Mouse (Mus musculus): ENCODE results near the gene Tgfb2.

Gene Tgfb2

GRCm38 (mm10) chr1:186656201-186656600 lies 49.6 kb downstream of the Tgfb2 start:
- no peak for DNase-seq (ENCODE audit: low read depth, low spot score)

GRCm38 (mm10) chr1:186655096-186655495 lies 50.7 kb downstream of the Tgfb2 start:
- no peak for DNase-seq (ENCODE audit: low read depth, low spot score)

- no peak for DNase-seq (ENCODE audit: low read depth, low spot score)
These were observed 53.6 kb downstream of the Tgfb2 start for GRCm38 (mm10) chr1:186652208-186652607.

- no peak for DNase-seq (ENCODE audit: low read depth, low spot score)
These were observed 55.8 kb downstream of the Tgfb2 start for GRCm38 (mm10) chr1:186650011-186650410.

- DNase-seq (ENCODE audit: low read depth, low spot score), result no peak
These were observed 68.2 kb downstream of the Tgfb2 start for GRCm38 (mm10) chr1:186637304-186638213.

GRCm38 (mm10) chr1:186635045-186635444 lies 70.7 kb downstream of the Tgfb2 start:
- DNase-seq (ENCODE audit: low read depth, low spot score), result no peak

GRCm38 (mm10) chr1:186631457-186631856 lies 74.3 kb downstream of the Tgfb2 start:
- no peak for DNase-seq (ENCODE audit: low read depth, low spot score)

GRCm38 (mm10) chr1:186630971-186631370 lies 74.8 kb downstream of the Tgfb2 start:
- DNase-seq (ENCODE audit: low read depth, low spot score), result no peak

GRCm38 (mm10) chr1:186627451-186627995 lies 78.3 kb downstream of the Tgfb2 start:
- DNase-seq (ENCODE audit: low read depth, low spot score), result no peak

GRCm38 (mm10) chr1:186624474-186624873 lies 81.3 kb downstream of the Tgfb2 start:
- DNase-seq (ENCODE audit: low read depth, low spot score), result no peak

GRCm38 (mm10) chr1:186621812-186622211 lies 84.0 kb downstream of the Tgfb2 start:
- DNase-seq (ENCODE audit: low read depth, low spot score), result no peak

GRCm38 (mm10) chr1:186618285-186618684 lies 87.5 kb downstream of the Tgfb2 start:
- no peak for DNase-seq (ENCODE audit: low read depth, low spot score)

GRCm38 (mm10) chr1:186611371-186611770 lies 94.4 kb downstream of the Tgfb2 start:
- DNase-seq (ENCODE audit: low read depth, low spot score), result no peak

- DNase-seq (ENCODE audit: low read depth, low spot score), result no peak
These were observed 95.3 kb downstream of the Tgfb2 start for GRCm38 (mm10) chr1:186610481-186610880.

GRCm38 (mm10) chr1:186609793-186610233 lies 96.0 kb downstream of the Tgfb2 start:
- no peak for DNase-seq (ENCODE audit: low read depth, low spot score)

- DNase-seq (ENCODE audit: low read depth, low spot score), result no peak
These were observed 97.7 kb downstream of the Tgfb2 start for GRCm38 (mm10) chr1:186608116-186608515.

- no peak for DNase-seq (ENCODE audit: low read depth, low spot score)
These were observed 100.2 kb downstream of the Tgfb2 start for GRCm38 (mm10) chr1:186605635-186606034.

GRCm38 (mm10) chr1:186604124-186604523 lies 101.7 kb downstream of the Tgfb2 start:
- DNase-seq (ENCODE audit: low read depth, low spot score), result no peak

GRCm38 (mm10) chr1:186588226-186588625 lies 117.6 kb downstream of the Tgfb2 start:
- DNase-seq (ENCODE audit: low read depth, low spot score), result no peak

- no peak for DNase-seq (ENCODE audit: low read depth, low spot score)
These were observed 118.6 kb downstream of the Tgfb2 start for GRCm38 (mm10) chr1:186587065-186587804.

- no peak for DNase-seq (ENCODE audit: low read depth, low spot score)
These were observed 120.1 kb downstream of the Tgfb2 start for GRCm38 (mm10) chr1:186585571-186586164.

- DNase-seq (ENCODE audit: low read depth, low spot score), result no peak
These were observed 121.9 kb downstream of the Tgfb2 start for GRCm38 (mm10) chr1:186583933-186584332.

Measured in retina, adult 2 months (tissue).